In the genomic region with DNA sequence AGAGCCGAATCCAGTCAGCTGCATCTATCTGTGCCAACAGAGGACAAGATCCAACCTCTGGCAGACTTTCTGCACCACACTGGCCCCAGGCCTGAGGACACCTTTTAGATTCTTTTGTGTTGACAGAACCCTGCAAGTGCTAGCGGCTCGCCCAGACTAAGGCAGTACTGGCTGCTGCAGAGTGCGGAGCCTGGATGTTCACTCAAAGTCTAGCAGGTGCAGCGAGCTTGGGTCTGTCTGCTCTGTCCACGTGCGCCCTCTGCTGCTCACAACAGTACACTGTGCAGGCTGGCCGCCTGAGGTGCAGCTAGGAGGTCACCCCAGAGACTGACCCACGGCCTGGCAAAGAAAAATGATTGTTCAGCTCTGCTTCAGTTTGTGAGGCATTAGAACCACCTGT, we compare ENCODE assay signal across 8 mouse cellular contexts. TPM values are rescaled to one million over a fixed set of nuclear protein-coding genes. Genes with fewer than 3 reads are reported as not detected.
DNase-seq lines count a peak whose midpoint lies in the region; ATAC-seq lines count a peak whose summit lies in the region.

No protein-coding gene starts in this region.

- 9% methylated on average over 9 of the region's 9 CpGs for WGBS in midbrain, embryonic 12.5 days

- peak; percentile 83 to 93 for DNase-seq in adrenal gland, adult (ENCODE audit: inconsistent age in 2 of 2, low spot score in 1 of 2)
- no peak for DNase-seq in adrenal gland, adult 8-10 months
- DNase-seq in cerebellum, postnatal 25 days = peak; percentile 89 to 94
- peak; percentile 80 for DNase-seq in gastrocnemius, adult 18-20 months (ENCODE audit: low spot score)
- peak; percentile 77 to 79 for DNase-seq in left cerebral cortex, postnatal 36 days (ENCODE audit: low spot score in 2 of 2)
- peak; percentile 79 for DNase-seq in skeletal muscle tissue, adult 2 months (ENCODE audit: low read depth, low spot score)

- H3K4me3 ChIP-seq in midbrain, embryonic 12.5 days = no peak overlapping the region

- H3K9me3 ChIP-seq in midbrain, embryonic 12.5 days = no peaks in the 10 kb centered on the region

- no peak overlapping the region; the same call in 1 of the 2 replicates for H3K4me2 ChIP-seq in midbrain, embryonic 12.5 days (replicated peaks)

- no peaks in the 10 kb centered on the region for H3K36me3 ChIP-seq in midbrain, embryonic 12.5 days

- intact Hi-C loops in left cerebral cortex, postnatal 36 days (cut with DNase I) = loop anchor here (1.0 to 5.0 kb wide), 3 partner anchors 26 to 80 kb away; partner anchors contain the start of gene Mob2

- peak; percentile 56 for ATAC-seq in inflammation-experienced regulatory T-cells, adult 6 months
- peak; percentile 36 for ATAC-seq in midbrain, embryonic 12.5 days (ENCODE audit: low FRiP score, low read depth)

- peaks cover 22% of the 10 kb centered on the region for H3K4me1 ChIP-seq in midbrain, embryonic 12.5 days

- H3K27ac ChIP-seq in midbrain, embryonic 12.5 days (replicated peaks) = no peak overlapping the region

- H3K9ac ChIP-seq in midbrain, embryonic 12.5 days (replicated peaks) = no peak overlapping the region

- H3K27me3 ChIP-seq in midbrain, embryonic 12.5 days = peaks cover 35% of the 10 kb centered on the region

RNA-seq across cellular contexts. Expression of gene Dusp8, which starts 2.1 kb away (rescaled TPM):
- 10 to 100 TPM in 3 of 4 experiments, 1 to 10 TPM in 1; 4.6 to 18.1 (median 14.3) TPM for total RNA-seq in adrenal gland, adult 8-10 months (2022)
- total RNA-seq in gastrocnemius, adult 18-20 months (2021) = 10 to 100 TPM; 21.9 to 41.2 TPM
- not detected for polyA plus RNA-seq in inflammation-experienced regulatory T-cells, adult 6 months (2017; shearing (Covaris generic))
- total RNA-seq in left cerebral cortex, postnatal 36 days (2021) = 100 to 1,000 TPM; 151 to 163 TPM
- polyA plus RNA-seq in midbrain, embryonic 12.5 days (2016; fragmentation: Nextera tagmentation; extraction: Ambion mirVana) = 41.5 and 44.3 TPM in 2 replicates

RNA-seq across cellular contexts. Expression of gene Gm45618, which starts 22.8 kb away (rescaled TPM):
- not detected for total RNA-seq in adrenal gland, adult 8-10 months (2022)
- not detected for total RNA-seq in gastrocnemius, adult 18-20 months (2021)
- polyA plus RNA-seq in inflammation-experienced regulatory T-cells, adult 6 months (2017; shearing (Covaris generic)) = not detected
- not detected for total RNA-seq in left cerebral cortex, postnatal 36 days (2021)
- not detected in 2 replicates for polyA plus RNA-seq in midbrain, embryonic 12.5 days (2016; fragmentation: Nextera tagmentation; extraction: Ambion mirVana)

RNA-seq across cellular contexts. Expression of gene Mob2, which starts 36.9 kb away (rescaled TPM):
- 10 to 100 TPM; 52.8 to 65.8 (median 57.6) TPM for total RNA-seq in adrenal gland, adult 8-10 months (2022)
- 10 to 100 TPM; 49.6 to 51.8 TPM for total RNA-seq in gastrocnemius, adult 18-20 months (2021)
- 10 to 100 TPM; 61.4 to 67.5 (median 65.3) TPM for polyA plus RNA-seq in inflammation-experienced regulatory T-cells, adult 6 months (2017; shearing (Covaris generic))
- 10 to 100 TPM; 34.6 to 37.5 TPM for total RNA-seq in left cerebral cortex, postnatal 36 days (2021)
- polyA plus RNA-seq in midbrain, embryonic 12.5 days (2016; fragmentation: Nextera tagmentation; extraction: Ambion mirVana) = 50.6 and 50.9 TPM in 2 replicates

RNA-seq across cellular contexts. Expression of gene Gm39115, which starts 38.1 kb away (rescaled TPM):
- not detected for total RNA-seq in adrenal gland, adult 8-10 months (2022)
- total RNA-seq in gastrocnemius, adult 18-20 months (2021) = not detected
- polyA plus RNA-seq in inflammation-experienced regulatory T-cells, adult 6 months (2017; shearing (Covaris generic)) = not detected
- not detected for total RNA-seq in left cerebral cortex, postnatal 36 days (2021)
- not detected in 2 replicates for polyA plus RNA-seq in midbrain, embryonic 12.5 days (2016; fragmentation: Nextera tagmentation; extraction: Ambion mirVana)

RNA-seq across cellular contexts. Expression of gene Gm45337, which starts 46.6 kb away (rescaled TPM):
- not detected for total RNA-seq in adrenal gland, adult 8-10 months (2022)
- total RNA-seq in gastrocnemius, adult 18-20 months (2021) = not detected
- polyA plus RNA-seq in inflammation-experienced regulatory T-cells, adult 6 months (2017; shearing (Covaris generic)) = not detected
- total RNA-seq in left cerebral cortex, postnatal 36 days (2021) = not detected
- polyA plus RNA-seq in midbrain, embryonic 12.5 days (2016; fragmentation: Nextera tagmentation; extraction: Ambion mirVana) = not detected in 2 replicates
